Mouse (Mus musculus): ENCODE results near the gene Gtsf1l.

DNA sequence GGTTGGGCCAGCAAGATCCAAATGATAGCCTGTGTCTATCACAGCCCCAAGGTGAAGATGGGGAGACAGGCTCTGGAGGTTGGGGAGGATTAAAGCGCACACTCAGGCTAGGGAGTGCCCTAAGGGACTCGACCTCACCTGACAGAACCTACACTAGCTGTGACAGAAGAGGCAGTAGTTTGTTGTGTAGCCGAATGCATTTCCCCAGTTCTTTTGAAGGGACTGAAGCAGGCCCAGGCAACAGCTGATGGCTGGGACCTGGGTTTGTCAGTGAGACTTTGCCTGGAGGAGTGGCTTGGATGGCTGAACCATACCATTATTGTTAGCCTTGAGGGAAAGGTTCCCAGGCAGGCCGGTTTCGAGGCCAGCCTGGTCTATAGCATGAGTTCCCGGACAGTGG, 2.6 kb downstream of the Gtsf1l start:
- TF ChIP-seq POLR2A (IDR thresholded peaks at IDR 0.05; ENCODE audit: control insufficient read depth, extremely low read depth, insufficient read depth, low read length, poor library complexity) = no peak
- no peak for TF ChIP-seq CTCF (IDR thresholded peaks at IDR 0.05; ENCODE audit: borderline replicate concordance, control insufficient read depth, extremely low read depth, insufficient read depth, low read length, poor library complexity)

Measured in thymus, adult 2 months (tissue).